Mouse (Mus musculus) liver, embryonic 12.5 days (tissue): ENCODE data around the gene Scn5a. TPM values are rescaled to one million over a fixed set of nuclear protein-coding genes. Genes with fewer than 3 reads are reported as not detected.
A peak's percentile ranks its signal among the peaks of the same experiment; 100 is the strongest.

Experiments used
- ATAC-seq: fragments of 200-750 bp; cut with Nextera tagmentation; 2 replicates; pipeline ENCODE4 v1.8.0; 2017; ENCODE audit warnings: moderate number of reproducible peaks, mild to moderate bottlenecking, moderate library complexity
- H3K27ac ChIP-seq: fragments of 300-500 bp; sonication (generic); 2 replicates; pipeline ENCODE4 v1.5.1; 2016; ENCODE audit warnings: mild to moderate bottlenecking
- H3K27me3 ChIP-seq: fragments of 300-500 bp; sonication (generic); replicated peaks from 2 replicates; pipeline ENCODE4 v1.6.1; 2016; ENCODE audit warnings: mild to moderate bottlenecking, moderate library complexity
- H3K36me3 ChIP-seq: fragments of 300-500 bp; sonication (generic); 2 replicates; pipeline ENCODE4 v1.6.1; 2016; ENCODE audit warnings: mild to moderate bottlenecking, moderate library complexity
- H3K4me1 ChIP-seq: fragments of 300-500 bp; sonication (generic); 2 replicates; pipeline ENCODE4 v1.6.1; 2016
- H3K4me2 ChIP-seq: fragments of 300-500 bp; sonication (generic); 2 replicates; pipeline ENCODE4 v1.6.1; 2016; ENCODE audit warnings: mild to moderate bottlenecking, moderate library complexity
- H3K4me3 ChIP-seq: fragments of 300-500 bp; sonication (generic); 2 replicates; pipeline ENCODE4 v1.5.1; 2016; ENCODE audit warnings: mild to moderate bottlenecking, moderate library complexity
- H3K9ac ChIP-seq: fragments of 300-500 bp; sonication (generic); 2 replicates; pipeline ENCODE4 v1.6.1; 2016; ENCODE audit warnings: mild to moderate bottlenecking, moderate library complexity
- H3K9me3 ChIP-seq: fragments of 300-500 bp; sonication (generic); replicated peaks from 2 replicates; pipeline ENCODE4 v1.6.1; 2016; ENCODE audit warnings: mild to moderate bottlenecking, moderate library complexity
- WGBS: fragments of 180-500 bp; shearing (Covaris S2); methylation state at CpG from one replicate; pipeline ENCODE4 v1.1.7; 2016; ENCODE audit not compliant: insufficient replicate concordance; 5-methylcytosine and 5-hydroxymethylcytosine counted together
- polyA plus RNA-seq: library from polyadenylated mRNA; unstranded; fragments of >200 nt; fragmentation: Nextera tagmentation; extraction: Ambion mirVana; gene quantifications from 2 replicates; pipeline ENCODE4 v1.2.1, GENCODE M21; 2016

Scn5a gene
- polyA plus RNA-seq, 1 experiment from 2014 or later: 0.02 TPM

- WGBS: 49% methylated on average over 23 of the region's 23 CpGs
- H3K4me2 ChIP-seq: no peak overlapping the region
- no peak overlapping the region for H3K4me3 ChIP-seq
Measured at GRCm38 (mm10) chr9:119519116-119519515, 59.7 kb downstream of the Scn5a start.

DNA sequence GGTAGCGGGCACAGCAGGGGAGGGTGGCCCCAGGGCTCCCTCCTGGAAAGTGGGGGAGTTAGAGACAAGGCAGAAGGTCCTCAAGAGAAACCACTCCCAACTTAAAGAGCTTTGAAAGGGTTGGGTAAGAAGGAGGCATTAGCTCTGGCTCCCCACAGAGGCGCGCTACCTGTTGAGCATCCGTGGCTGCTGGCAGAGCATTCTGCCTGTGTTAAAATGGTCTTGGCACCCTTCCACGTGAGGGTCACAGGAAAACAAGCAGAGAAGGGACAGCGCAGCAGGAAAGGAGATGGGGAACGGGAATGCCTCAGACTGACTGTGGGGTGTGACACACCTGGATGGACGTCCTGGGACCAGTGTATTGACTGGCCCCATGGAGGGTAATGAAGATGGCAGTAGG is 60.6 kb downstream of the Scn5a start:
- Histone ChIP-seq H3K9me3 (no peaks in the 10 kb centered on the region), H3K27me3 (peaks cover 22% of the 10 kb centered on the region), H3K4me1 (no peaks in the 10 kb centered on the region), H3K9ac (no peak overlapping the region), H3K4me3 (no peak overlapping the region), H3K4me2 (no peak overlapping the region), H3K27ac (no peak overlapping the region), H3K36me3 (no peaks in the 10 kb centered on the region)
- no peak for ATAC-seq
- 72% methylated on average over 8 of the region's 8 CpGs for WGBS

More at GRCm38 (mm10) chr9:119519116-119519515, 59.7 kb downstream of the Scn5a start:
- Histone ChIP-seq H3K27me3 (peaks cover 22% of the 10 kb centered on the region), H3K27ac (no peak overlapping the region), H3K36me3 (no peaks in the 10 kb centered on the region), H3K4me1 (no peaks in the 10 kb centered on the region), H3K9ac (no peak overlapping the region), H3K9me3 (no peaks in the 10 kb centered on the region)
- no peak for ATAC-seq

DNA sequence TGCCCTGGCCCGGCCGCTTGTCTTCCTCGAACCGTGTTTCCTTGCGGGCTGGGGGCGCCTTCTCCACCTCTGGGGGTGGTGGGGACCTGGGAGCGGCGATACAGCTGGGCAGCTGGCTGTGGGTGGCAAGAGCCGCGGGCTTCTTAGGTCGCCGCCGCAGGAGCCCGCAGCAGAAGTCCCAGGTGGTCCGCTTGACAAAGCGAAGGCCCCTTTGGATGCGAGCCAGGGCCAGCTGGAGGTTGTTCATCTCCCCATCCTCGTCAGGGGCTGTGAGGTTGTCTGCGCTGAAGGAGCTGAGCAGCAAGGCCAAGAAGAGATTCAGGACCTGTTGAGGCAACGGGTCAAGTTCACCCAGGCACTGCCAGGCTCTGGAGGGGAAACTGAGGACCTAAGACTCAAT is 61.3 kb downstream of the Scn5a start:
- WGBS: 54% methylated on average over 20 of the region's 20 CpGs

GRCm38 (mm10) chr9:119516815-119517214 is 62.0 kb downstream of the Scn5a start:
- H3K4me3 ChIP-seq: no peak overlapping the region
- 64% methylated on average over 5 of the region's 5 CpGs for WGBS
- H3K4me2 ChIP-seq: no peak overlapping the region
- H3K9ac ChIP-seq: no peak overlapping the region
- H3K4me1 ChIP-seq: no peaks in the 10 kb centered on the region
- no peaks in the 10 kb centered on the region for H3K9me3 ChIP-seq
- ATAC-seq: no peak
- H3K27ac ChIP-seq: no peak overlapping the region
- no peaks in the 10 kb centered on the region for H3K36me3 ChIP-seq
- peaks cover 25% of the 10 kb centered on the region for H3K27me3 ChIP-seq

More for the DNA sequence above, 61.3 kb downstream of the Scn5a start:
- H3K9ac ChIP-seq: no peak overlapping the region
- H3K27me3 ChIP-seq: peaks cover 25% of the 10 kb centered on the region
- no peak overlapping the region for H3K27ac ChIP-seq
- H3K36me3 ChIP-seq: no peaks in the 10 kb centered on the region
- H3K4me2 ChIP-seq: no peak overlapping the region
- no peak for ATAC-seq
- no peaks in the 10 kb centered on the region for H3K9me3 ChIP-seq
- H3K4me3 ChIP-seq: no peak overlapping the region
- no peaks in the 10 kb centered on the region for H3K4me1 ChIP-seq

DNA sequence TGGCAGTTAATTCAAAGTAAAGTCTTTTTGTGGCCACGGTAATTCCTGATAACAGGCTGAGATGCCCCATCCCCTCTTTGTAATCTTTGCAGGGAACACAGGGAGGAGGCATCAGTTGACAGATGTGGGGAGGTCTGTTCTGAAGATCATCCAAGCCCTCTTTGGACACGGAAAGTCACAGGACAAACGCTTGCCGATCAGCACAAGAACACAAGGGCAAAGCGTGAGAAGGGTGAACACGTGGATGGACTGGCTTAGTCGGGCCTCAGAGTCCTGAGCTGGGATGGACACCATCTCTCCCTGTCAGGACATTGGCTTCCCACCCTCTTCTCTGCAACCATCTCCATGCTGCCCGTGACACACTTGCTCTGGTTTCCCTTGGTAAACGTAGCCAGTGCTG is 63.4 kb downstream of the Scn5a start:
- 73% methylated on average over 9 of the region's 9 CpGs for WGBS

GRCm38 (mm10) chr9:119514986-119515385 is 63.8 kb downstream of the Scn5a start:
- WGBS: 65% methylated on average over 8 of the region's 8 CpGs
- Histone ChIP-seq H3K9ac (no peak overlapping the region), H3K4me3 (no peak overlapping the region), H3K36me3 (no peaks in the 10 kb centered on the region), H3K9me3 (no peaks in the 10 kb centered on the region), H3K27ac (no peak overlapping the region), H3K27me3 (peaks cover 25% of the 10 kb centered on the region), H3K4me1 (no peaks in the 10 kb centered on the region), H3K4me2 (no peak overlapping the region)
- no peak for ATAC-seq

More for the DNA sequence above, 63.4 kb downstream of the Scn5a start:
- H3K9ac ChIP-seq: no peak overlapping the region
- H3K4me3 ChIP-seq: no peak overlapping the region
- H3K27ac ChIP-seq: no peak overlapping the region
- no peak for ATAC-seq
- peaks cover 25% of the 10 kb centered on the region for H3K27me3 ChIP-seq
- H3K9me3 ChIP-seq: no peaks in the 10 kb centered on the region
- H3K36me3 ChIP-seq: no peaks in the 10 kb centered on the region
- no peaks in the 10 kb centered on the region for H3K4me1 ChIP-seq
- H3K4me2 ChIP-seq: no peak overlapping the region

DNA sequence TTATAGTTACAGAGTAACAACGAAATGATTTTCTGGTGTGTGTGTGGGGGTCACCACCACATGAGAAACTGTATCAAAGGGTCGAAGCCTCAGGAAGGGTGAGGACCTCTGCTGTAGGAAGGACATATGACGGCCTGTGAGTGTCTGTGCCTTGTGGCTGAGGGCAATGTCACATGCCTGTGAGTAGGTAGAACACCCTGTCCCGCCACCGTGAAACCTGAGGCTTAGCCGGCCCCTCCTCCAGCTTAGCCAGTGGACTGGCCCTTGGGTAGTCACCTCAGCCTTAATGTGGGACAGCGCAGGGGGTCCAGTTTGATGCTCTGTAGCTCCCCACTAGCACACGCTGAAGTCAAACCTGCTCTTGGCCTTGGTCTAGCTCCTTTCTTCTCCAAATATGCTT is 65.0 kb downstream of the Scn5a start:
- 67% methylated on average over 8 of the region's 8 CpGs for WGBS
- Histone ChIP-seq H3K4me2 (no peak overlapping the region), H3K9ac (no peak overlapping the region)

GRCm38 (mm10) chr9:119512993-119513392 is 65.8 kb downstream of the Scn5a start:
- 77% methylated on average over 9 of the region's 9 CpGs for WGBS
- H3K36me3 ChIP-seq: no peaks in the 10 kb centered on the region

More for the DNA sequence above, 65.0 kb downstream of the Scn5a start:
- Histone ChIP-seq H3K4me3 (no peak overlapping the region), H3K27ac (no peak overlapping the region), H3K9me3 (no peaks in the 10 kb centered on the region), H3K27me3 (peaks cover 25% of the 10 kb centered on the region), H3K36me3 (no peaks in the 10 kb centered on the region), H3K4me1 (no peaks in the 10 kb centered on the region)
- ATAC-seq: no peak

GRCm38 (mm10) chr9:119510902-119511301 is 67.9 kb downstream of the Scn5a start:
- 0 out of 2 replicates have a peak, but pooled peaks have one; percentile 15 for ATAC-seq
- Histone ChIP-seq H3K4me1 (no peaks in the 10 kb centered on the region), H3K36me3 (no peaks in the 10 kb centered on the region), H3K9me3 (0 out of 2 replicates have a peak, but pooled peaks cover 4% of the 10 kb centered on the region), H3K27me3 (0 out of 2 replicates have a peak, but pooled peaks cover 7% of the 10 kb centered on the region), H3K4me2 (no peak overlapping the region), H3K9ac (no peak overlapping the region), H3K27ac (no peak overlapping the region), H3K4me3 (no peak overlapping the region)
- 61% methylated on average over 6 of the region's 6 CpGs for WGBS

More at GRCm38 (mm10) chr9:119512993-119513392, 65.8 kb downstream of the Scn5a start:
- H3K4me3 ChIP-seq: no peak overlapping the region
- H3K9me3 ChIP-seq: no peaks in the 10 kb centered on the region
- no peak overlapping the region for H3K4me2 ChIP-seq
- H3K27ac ChIP-seq: no peak overlapping the region
- no peak for ATAC-seq
- H3K27me3 ChIP-seq: peaks cover 19% of the 10 kb centered on the region; the same call in 1 of the 2 replicates
- no peak overlapping the region for H3K9ac ChIP-seq
- no peaks in the 10 kb centered on the region for H3K4me1 ChIP-seq

- ATAC-seq: no peak
- Histone ChIP-seq H3K36me3 (no peaks in the 10 kb centered on the region), H3K27ac (no peak overlapping the region), H3K4me1 (no peaks in the 10 kb centered on the region), H3K27me3 (no peaks in the 10 kb centered on the region), H3K4me2 (no peak overlapping the region), H3K9ac (no peak overlapping the region), H3K4me3 (no peak overlapping the region), H3K9me3 (0 out of 2 replicates have a peak, but pooled peaks cover 4% of the 10 kb centered on the region)
- 50% methylated on average over 11 of the region's 11 CpGs for WGBS
Measured at GRCm38 (mm10) chr9:119504981-119505658, 73.7 kb downstream of the Scn5a start.

DNA sequence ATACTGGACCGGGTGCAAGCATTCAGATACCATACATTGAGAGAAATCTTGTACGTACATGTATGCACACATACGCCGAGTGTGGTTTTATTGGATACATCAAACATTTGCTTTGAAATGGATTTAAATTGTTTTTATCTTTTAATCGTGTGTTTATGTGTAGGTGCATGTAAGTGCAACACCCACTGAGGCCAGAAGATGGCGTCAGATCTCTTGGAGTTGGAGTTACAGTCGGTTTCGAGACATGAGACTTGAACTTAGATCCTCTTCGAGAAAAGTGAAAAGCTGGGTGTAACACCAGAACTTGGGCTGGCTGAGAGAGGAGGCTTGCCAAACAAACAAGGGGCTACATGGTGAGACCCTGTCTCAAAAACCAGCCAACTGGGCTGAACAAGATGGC is 75.2 kb downstream of the Scn5a start:
- H3K27me3 ChIP-seq: no peaks in the 10 kb centered on the region
- no peak overlapping the region for H3K27ac ChIP-seq
- 0 out of 2 replicates have a peak, but pooled peaks cover 4% of the 10 kb centered on the region for H3K9me3 ChIP-seq
- 77% methylated on average over 9 of the region's 9 CpGs for WGBS
- ATAC-seq: no peak
- no peaks in the 10 kb centered on the region for H3K36me3 ChIP-seq
- no peak overlapping the region for H3K9ac ChIP-seq
- no peak overlapping the region for H3K4me3 ChIP-seq
- no peak overlapping the region for H3K4me2 ChIP-seq
- no peaks in the 10 kb centered on the region for H3K4me1 ChIP-seq

DNA sequence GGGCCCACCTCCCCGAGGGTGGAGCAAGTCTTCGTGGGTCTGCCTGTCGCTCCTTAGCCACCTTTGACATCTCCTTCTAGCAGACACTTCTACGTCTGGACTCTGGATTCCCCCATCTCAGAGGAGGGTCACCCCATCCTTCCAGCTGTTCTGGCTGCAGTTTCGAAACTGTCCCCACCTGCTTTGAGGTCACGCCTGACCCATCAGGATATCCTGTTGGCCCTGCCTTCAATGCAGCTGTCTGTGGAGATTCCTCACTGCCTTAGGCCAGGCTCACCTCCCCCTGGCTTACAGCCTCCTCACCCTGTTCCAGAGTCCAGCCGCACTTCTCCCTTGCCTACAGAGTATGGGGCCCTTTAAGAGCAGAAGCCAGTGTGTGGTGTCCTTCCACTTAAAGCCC is 79.9 kb downstream of the Scn5a start:
- no peaks in the 10 kb centered on the region for H3K9me3 ChIP-seq
- no peak overlapping the region for H3K27ac ChIP-seq
- H3K4me1 ChIP-seq: no peaks in the 10 kb centered on the region
- H3K4me2 ChIP-seq: no peak overlapping the region
- no peak overlapping the region for H3K9ac ChIP-seq
- no peak for ATAC-seq
- no peaks in the 10 kb centered on the region for H3K27me3 ChIP-seq
- WGBS: 45% methylated on average over 7 of the region's 7 CpGs
- no peaks in the 10 kb centered on the region for H3K36me3 ChIP-seq
- no peak overlapping the region for H3K4me3 ChIP-seq

GRCm38 (mm10) chr9:119498247-119498607 is 80.6 kb downstream of the Scn5a start:
- Histone ChIP-seq H3K4me3 (no peak overlapping the region), H3K36me3 (no peaks in the 10 kb centered on the region), H3K27ac (no peak overlapping the region), H3K9me3 (no peaks in the 10 kb centered on the region), H3K27me3 (no peaks in the 10 kb centered on the region), H3K9ac (no peak overlapping the region), H3K4me2 (no peak overlapping the region), H3K4me1 (no peaks in the 10 kb centered on the region)
- no peak for ATAC-seq
- 74% methylated on average over 9 of the region's 9 CpGs for WGBS
